Mouse (Mus musculus) ovary, postnatal 10 days (tissue): ENCODE results near the gene Hist1h3d.
"Not testable (repeated sequence)": the region's sequence is repeated elsewhere in the genome, so short reads cannot be mapped to it uniquely, and the experiment has no call there.

Experiments used
- DNase-seq: peaks from one replicate; pipeline ENCODE4 v3.0.0; 2022; ENCODE audit warnings: low spot score

Hist1h3d gene

DNA sequence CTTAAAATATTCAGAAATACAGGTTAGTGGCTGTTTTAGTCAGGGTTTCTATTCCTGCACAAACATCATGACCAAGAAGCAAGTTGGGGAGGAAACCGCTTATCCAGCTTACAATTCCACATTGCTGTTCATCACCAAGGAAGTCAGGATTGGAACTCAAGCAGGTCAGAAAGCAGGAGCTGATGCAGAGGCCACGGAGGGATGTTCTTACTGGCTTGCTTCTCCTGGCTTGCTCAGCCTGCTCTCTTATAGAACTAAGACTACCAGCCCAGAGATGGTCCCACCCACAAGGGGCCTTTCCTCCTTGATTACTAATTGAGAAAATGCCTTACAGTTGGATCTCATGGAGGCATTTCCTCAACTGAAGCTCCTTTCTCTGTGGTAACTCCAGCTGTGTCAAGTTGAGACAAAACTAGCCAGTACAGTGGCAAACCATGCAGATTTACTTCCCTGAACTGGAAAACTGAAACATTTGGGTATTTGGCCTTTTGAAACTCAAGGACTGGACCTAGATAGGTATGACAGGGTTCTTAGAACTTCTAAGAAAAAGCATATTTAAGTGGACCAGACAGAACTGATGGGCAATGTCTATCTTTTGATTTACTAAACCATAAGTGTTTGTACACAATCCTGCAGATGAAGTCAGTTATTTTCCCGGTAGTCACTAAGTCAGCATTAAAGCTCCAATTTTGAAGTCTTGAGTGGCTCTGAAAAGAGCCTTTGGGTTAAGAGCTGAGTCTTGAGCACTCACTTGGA is 33.2 kb upstream of the Hist1h3d start:
- not testable (repeated sequence) for DNase-seq

DNA sequence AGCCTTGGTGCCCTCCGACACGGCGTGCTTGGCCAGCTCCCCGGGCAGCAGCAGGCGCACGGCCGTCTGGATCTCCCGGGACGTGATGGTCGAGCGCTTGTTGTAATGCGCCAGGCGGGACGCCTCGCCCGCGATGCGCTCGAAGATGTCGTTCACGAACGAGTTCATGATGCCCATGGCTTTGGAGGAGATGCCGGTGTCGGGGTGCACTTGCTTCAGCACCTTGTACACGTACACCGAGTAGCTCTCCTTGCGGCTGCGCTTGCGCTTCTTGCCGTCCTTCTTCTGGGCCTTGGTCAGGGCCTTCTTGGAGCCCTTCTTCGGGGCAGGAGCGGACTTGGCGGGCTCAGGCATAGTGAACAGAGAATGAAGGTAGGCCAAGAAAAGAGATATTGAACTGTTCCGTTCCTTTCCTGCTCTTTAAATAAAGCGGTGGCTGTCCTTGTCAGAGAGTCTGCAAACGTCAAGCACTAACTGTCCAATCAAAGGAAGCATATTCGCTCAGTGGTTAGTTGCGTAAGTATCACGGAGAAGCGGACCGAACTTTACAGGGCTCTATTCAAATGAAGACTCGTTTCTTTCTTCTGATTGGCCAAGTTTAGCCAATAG is 32.5 kb upstream of the Hist1h3d start, which contains the start of gene Hist1h2bh:
Hist1h2bh (minus strand) TSS at position 394 of the 609 bp plus-strand sequence.
- DNase-seq = not testable (repeated sequence)

DNA sequence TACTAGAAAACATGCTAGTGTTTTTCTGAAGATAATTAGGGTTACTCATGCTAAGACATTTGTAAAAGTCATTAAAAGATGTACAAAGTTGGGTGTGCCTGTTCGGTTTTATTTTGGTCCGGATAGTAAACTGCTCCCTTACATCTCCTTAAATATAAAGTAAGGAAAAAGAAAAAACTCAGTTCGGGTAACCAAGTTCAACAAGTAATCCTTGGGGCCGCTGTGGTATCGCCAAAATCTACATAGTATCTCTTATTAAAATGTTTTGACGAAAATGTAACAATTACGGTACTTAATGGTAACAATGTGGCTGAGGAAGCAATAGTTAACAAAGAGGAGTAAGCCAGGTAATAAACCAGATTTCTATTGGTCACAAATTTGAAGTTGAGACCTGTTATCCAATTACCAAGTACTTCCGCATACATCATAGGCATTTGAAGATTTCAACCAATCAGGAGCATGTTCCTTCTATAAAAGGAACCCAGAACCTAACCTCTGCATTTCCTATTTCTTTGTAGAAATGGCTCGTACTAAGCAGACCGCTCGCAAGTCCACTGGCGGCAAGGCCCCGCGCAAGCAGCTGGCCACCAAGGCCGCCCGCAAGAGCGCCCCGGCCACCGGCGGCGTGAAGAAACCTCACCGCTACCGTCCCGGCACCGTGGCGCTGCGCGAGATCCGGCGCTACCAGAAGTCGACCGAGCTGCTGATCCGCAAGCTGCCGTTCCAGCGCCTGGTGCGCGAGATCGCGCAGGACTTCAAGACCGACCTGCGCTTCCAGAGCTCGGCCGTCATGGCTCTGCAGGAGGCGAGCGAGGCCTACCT is 31.4 kb upstream of the Hist1h3d start, which contains the start of gene Hist1h3f:
Hist1h3f (plus strand) TSS at position 88 of the 822 bp plus-strand sequence.
- no peak for DNase-seq

DNA sequence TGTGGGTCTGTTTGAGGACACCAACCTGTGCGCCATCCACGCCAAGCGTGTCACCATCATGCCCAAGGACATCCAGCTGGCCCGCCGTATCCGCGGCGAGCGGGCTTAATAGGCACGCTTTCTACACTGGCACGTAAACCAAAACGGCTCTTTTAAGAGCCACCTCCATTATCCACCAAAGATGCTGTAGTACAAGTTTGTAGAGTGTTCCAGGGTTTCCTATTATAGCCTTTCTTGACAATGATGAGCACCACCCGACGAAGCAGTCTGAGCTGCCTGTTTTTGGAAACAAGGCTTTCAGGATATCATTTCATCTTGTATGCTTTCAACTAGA is 30.8 kb upstream of the Hist1h3d start:
- DNase-seq = not testable (repeated sequence)

DNA sequence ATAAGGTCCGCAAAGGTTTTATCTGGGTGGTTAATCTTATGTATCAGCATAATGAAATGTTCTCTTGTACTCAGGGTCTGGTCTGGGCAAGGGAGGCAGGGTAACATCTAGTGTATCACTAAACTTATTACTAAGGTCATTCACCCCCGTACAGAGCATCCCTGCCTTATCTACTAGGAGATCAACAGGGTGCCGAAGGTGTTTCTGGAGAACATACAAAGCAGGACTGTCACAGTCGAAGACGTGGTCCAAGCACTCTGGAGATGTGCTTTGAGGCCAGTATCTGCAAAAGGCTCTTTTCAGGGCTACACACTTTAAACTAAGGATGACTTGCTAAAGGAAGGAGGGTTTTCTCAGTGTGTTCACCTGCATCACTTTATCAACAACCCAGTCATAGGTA is 28.9 kb upstream of the Hist1h3d start:
- DNase-seq = no peak

DNA sequence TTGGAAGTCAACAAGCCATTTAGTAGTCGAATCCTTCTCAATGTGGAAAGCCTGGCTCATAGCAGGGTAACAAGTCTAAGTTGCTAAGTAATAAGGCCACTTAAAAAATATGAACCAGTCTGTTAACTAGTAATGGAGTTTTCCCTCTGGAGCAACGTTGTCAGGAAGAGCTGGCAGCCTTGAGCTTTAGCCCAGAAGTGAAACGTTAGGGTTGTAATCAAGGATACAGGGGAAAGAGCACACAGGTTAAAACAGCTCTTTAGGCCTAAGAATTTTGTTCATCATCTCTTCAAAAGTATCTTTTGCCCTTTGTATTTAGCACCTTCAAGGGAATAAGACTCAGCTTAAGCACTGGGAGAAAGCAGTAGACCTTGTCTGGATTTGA is 24.8 kb upstream of the Hist1h3d start:
- DNase-seq = no peak

DNA sequence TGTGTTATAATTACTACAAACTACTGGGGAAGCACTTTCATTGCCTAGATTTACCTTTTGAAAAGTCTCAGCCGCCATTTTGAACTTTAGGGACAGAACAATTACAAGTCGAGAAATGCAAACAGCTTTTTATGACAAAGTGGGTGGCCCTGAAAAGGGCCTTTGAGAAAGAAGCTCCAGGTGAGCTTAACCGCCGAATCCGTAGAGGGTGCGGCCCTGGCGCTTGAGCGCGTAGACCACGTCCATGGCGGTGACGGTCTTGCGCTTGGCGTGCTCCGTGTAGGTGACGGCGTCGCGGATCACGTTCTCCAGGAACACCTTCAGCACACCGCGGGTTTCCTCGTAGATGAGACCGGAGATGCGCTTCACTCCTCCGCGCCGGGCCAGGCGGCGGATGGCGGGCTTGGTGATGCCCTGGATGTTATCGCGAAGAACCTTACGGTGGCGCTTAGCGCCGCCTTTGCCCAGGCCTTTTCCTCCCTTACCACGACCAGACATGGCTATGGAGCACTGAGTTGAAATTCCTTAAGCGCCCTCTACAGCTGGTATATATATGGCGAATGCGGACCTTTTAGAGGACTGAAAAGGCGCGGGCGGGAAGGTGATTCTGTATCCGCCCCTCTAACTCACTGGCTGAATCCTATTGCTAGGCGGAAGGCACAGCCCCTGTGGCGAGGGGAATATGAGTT is 24.3 kb upstream of the Hist1h3d start, which contains the start of gene Hist1h4f:
Hist1h4f (minus strand) TSS at position 503 of the 689 bp plus-strand sequence.
- DNase-seq = peak; percentile 74

DNA sequence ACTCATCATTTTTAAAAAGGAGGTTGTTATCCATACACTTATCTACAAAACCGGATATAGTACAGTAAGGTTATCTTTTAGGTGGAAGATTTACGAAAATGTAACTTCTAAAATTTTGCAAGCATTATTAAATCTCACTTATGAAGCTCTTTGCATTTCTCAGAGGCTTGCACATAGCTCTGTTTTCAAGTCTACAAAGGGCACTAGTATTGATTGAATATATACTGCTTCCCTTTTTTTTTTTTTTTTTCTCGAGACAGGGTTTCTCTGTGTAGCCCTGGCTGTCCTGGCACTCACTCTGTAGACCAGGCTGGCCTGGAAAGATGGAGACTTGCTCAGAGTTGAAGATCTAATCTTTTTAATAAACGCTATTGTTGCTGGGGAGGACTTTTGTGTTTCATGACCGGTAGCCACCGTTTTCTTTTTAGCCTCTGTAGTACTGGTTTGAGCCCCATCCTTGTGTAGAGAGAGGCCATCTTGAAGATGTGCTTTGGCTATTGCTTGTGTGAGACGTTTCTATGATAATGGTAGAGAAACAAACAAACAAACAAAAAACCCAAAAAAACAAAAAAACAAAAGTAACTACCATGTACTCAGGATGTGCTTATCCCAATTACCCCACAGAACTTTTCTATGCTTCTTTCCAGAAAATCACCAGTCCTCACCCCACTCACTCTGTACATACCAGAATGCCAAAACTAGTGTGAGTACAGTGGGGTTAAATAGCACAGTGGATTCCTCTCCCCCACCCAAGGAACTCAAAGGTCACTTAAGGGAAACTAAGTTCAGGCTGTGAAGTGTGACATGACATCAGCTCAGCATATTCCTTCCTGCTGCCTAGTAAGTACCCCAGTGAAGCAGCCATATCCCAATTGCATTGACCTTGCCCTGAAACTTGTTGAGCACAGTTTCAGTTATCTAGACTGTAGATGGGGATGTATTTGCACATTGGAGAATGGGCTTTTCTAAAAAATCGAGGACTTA is 23.3 kb upstream of the Hist1h3d start:
- DNase-seq = no peak

DNA sequence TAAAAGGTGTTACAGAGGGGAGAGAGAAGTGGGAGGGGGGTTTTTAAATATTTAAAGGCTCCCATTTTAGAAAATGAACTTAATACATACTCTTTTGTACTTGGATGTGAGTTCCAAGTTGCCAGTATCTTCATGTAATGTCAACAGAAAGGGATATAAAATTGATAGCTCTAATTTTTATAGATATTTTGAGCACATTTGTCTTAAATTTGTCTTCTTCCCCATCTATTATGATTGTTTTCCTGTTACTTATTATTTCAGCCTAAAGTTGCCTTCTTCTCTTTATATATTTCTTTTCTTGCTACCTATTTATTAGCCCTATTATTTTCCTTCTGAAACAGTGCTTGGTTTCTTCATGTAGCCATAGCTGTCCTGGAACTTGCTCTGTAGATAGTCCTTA is 22.6 kb upstream of the Hist1h3d start, which contains the start of gene Hist1h1d:
Hist1h1d (plus strand) TSS at position 301 of the 400 bp plus-strand sequence.
- DNase-seq = no peak

DNA sequence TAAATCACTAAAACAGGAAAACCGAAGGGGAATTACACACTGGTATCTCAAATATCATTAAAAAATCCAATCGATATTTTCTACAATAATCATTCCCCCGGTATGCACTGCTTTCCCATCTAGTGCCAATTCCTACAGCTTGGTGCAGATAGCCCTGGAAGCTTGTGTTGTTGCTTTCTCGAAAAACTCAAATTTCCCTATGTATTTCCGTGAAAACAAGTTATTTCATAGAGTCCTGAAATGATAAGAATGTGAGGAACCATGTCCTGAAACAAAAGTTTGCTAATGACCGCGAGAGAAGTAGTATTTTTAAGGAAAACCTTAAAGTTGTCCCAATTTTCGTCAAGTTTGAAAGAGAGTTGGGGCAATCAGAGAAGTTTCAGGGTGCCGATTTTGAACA is 21.2 kb upstream of the Hist1h3d start:
- no peak for DNase-seq

DNA sequence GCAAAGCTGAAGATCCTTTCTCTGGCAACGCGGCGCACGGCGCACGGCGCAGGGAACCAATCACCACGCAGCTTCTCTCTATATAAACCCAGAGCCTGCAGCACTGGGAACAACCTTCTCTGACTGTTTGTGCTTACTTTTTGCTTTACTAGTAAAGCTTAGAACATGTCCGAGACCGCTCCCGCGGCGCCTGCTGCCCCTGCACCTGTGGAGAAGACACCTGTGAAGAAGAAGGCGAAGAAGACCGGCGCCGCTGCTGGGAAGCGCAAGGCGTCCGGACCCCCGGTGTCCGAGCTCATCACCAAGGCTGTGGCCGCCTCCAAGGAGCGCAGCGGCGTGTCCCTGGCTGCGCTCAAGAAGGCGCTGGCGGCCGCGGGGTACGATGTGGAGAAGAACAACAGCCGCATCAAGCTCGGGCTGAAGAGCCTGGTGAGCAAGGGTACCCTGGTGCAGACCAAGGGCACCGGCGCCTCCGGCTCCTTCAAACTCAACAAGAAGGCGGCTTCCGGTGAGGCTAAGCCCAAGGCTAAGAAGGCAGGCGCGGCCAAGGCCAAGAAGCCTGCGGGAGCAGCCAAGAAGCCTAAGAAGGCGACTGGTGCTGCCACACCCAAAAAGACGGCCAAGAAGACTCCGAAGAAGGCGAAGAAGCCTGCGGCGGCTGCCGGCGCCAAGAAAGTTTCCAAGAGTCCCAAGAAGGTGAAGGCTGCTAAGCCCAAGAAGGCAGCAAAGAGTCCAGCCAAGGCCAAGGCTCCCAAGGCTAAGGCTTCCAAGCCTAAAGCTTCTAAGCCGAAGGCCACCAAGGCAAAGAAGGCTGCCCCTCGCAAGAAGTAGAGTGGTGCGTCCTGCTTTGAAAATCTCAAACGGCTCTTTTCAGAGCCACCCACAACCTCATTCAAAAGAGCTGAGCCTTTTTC is 20.4 kb upstream of the Hist1h3d start:
- peak; percentile 73 for DNase-seq

DNA sequence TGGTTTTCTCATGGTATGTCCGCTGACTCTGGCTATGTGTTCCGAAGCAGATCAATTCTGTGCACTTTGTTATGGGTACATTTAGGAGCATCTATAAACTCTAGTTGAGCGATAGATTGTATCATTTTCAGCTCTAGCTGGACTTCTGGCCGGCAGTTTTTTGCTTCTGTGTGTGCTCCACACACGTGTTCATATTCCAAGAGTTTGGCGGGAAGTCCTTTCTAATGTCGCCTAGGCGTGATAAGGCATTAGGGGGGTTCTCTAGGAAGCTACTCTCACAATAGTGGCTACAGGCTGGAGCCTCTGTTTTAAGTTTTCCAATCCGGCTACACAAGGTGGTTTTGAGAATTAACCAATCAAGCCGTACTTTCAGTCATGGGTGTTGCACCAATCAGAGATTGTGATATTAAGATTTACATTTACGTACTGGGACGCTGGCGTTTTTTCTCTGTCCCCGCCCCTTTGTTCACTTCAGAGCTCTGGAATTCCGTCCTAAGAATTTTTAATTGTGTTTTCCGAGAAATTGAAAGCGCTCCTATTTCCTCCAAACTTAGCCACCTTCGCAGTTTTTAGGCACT is 19.6 kb upstream of the Hist1h3d start:
- DNase-seq = no peak

DNA sequence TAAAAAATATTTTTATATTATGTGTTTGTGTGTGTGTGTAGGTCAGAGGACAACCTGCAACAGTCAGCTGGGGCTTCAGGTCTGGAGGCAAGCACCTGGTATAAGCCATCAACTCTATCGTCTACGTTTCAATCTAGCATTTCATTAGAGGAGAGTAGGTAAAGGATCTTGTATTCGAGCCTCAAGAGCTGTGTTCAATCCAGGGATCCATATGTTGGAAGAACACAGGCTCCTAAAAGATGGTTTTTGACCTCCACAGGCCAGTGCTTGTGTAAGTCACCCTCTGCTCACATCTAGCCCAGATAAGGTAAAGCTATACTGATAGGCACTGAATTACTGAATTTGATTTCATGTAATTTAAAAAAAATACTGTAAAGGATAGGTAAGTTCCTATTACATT is 18.7 kb upstream of the Hist1h3d start:
- no peak for DNase-seq

DNA sequence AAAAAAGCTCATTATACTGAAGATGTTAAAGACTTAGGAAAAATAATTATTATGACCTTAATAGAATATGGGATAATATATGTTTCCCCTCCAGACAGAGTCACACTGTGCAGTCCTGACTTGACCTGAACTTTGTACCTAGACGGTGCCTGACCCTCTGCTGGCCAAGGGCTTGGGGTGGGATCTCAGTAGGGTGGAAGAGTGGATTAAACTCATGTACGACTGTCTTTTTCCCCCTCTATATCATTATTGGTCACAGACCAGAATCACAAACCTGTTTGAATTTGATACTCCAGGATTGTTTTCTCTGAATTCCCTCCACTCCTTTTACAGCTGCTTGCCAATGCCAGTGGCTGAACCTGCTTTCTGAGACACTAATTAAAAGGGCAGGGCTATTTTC is 14.9 kb upstream of the Hist1h3d start:
- DNase-seq = not testable (repeated sequence)

DNA sequence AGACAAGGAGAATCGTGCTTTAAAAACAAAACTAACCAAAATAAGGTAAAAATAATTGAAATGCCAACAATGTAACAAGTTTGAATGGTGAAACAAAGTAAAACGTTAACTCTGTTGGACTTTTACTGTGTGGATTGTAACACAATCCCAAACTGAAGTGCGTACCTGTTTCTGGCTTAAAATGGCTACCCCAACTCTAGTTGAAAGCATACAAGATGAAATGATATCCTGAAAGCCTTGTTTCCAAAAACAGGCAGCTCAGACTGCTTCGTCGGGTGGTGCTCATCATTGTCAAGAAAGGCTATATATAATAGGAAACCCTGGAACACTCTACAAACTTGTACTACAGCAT is 14.1 kb upstream of the Hist1h3d start:
- DNase-seq = not testable (repeated sequence)

DNA sequence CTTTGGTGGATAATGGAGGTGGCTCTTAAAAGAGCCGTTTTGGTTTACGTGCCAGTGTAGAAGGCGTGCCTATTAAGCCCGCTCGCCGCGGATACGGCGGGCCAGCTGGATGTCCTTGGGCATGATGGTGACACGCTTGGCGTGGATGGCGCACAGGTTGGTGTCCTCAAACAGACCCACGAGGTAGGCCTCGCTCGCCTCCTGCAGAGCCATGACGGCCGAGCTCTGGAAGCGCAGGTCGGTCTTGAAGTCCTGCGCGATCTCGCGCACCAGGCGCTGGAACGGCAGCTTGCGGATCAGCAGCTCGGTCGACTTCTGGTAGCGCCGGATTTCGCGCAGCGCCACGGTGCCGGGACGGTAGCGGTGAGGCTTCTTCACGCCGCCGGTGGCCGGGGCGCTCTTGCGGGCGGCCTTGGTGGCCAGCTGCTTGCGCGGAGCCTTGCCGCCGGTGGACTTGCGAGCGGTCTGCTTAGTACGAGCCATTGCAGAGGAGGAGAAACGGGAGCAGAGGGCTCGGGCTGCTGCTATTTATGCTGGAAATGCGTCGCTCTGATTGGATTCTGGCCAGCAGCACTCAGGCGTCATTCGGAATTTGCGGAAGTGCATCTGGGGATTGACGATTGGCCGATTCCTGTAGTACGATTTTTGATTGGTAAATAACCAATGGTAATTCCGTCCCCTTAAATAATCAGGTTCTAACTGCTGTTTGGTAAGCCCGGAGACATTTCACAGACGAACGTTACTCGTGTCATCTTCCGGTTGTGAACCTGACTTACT is 13.5 kb upstream of the Hist1h3d start, which contains the start of gene Hist1h3e:
Hist1h3e (minus strand) TSS at position 487 of the 777 bp plus-strand sequence.
- DNase-seq = peak; percentile 92

DNA sequence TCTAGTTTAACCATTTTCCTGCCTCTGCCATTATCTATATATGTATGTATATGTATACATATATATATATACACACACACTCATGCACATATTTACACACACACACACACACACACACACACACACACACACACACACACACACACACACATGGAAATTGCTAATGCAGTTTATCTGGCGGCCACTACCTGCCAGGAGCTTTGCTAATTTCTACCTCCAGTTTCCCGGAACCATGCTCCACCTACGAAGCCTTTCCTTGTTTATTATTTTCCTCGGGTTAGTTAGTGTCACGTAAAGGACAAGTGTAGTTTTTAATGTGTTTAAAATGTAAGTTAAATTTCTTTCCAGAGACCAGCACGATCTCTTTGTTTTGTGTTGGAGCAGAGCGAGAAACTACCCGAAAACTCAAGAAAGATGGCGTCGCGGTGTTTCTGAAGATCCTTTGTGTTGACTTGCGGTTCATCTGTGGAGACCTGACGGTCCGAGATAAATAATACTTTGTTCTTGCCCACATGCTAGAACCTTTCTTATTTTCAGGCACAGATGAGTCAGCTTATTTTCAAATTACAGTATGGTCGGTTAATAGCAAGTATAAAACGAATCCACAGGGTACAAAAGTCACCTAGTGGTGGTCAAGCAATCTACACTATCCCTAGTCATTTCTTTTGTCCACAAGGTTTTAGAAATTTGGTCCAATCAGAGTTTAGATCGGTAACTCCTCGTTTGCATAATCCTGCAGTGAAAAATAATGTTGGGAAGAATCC is 12.7 kb upstream of the Hist1h3d start:
- DNase-seq = no peak

DNA sequence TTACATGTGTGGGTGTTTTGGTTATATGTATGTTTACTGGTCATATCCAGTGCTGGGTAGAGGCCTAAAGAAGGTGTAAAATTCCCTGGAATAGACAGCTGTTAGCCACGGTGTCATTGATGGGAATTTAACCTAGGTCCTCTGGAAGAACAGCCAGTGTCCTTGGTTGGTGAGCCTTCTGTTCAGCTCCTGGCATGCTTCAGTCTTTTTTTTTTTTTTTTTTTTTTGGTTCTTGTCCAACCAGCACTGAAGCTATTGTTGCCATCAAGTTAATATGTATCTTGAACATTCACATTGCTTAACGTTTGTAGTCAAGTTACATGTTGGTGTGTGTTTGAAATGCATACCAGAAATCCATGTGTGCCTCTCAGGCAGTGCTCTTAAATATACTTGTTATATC is 11.1 kb upstream of the Hist1h3d start:
- no peak for DNase-seq
